Mouse (Mus musculus) sigmoid colon, adult 10 weeks (tissue): ENCODE results near the gene Blzf1. TPM values are rescaled to one million over a fixed set of nuclear protein-coding genes. Genes with fewer than 3 reads are reported as not detected.

Experiments used
- polyA plus RNA-seq: library from polyadenylated mRNA; stranded (reverse); fragments of 350-450 nt; fragmentation: Illumina TruSeq; extraction: RNeasy Lipid Tissue Mini Kit (QIAGEN cat#74804); gene quantifications from one replicate; pipeline ENCODE4 v1.2.3, GENCODE M21; 2014; ENCODE audit warnings: low read depth, low replicate concordance

Gene Blzf1
- 37.6 TPM for polyA plus RNA-seq

GRCm38 (mm10) chr1:164307124-164307751 lies at the start of gene Blzf1:
Blzf1 (minus strand) TSS chr1:164307489.

GRCm38 (mm10) chr1:164303821-164304220 lies 3.5 kb downstream of the Blzf1 start, which contains the start of gene Nme7:
Nme7 (plus strand) TSS chr1:164304121.

GRCm38 (mm10) chr1:164275455-164275954 lies 31.8 kb downstream of the Blzf1 start, which contains the start of gene Ccdc181:
Ccdc181 (plus strand) TSS chr1:164275585.

GRCm38 (mm10) chr1:164248465-164249331 lies 58.6 kb downstream of the Blzf1 start, which contains the start of gene Slc19a2:
Slc19a2 (plus strand) TSS chr1:164249046.

Other genes with a start within 250 kb of the Blzf1 start
- 21.8 TPM for gene Sell, start 245.5 kb downstream of the Blzf1 start, polyA plus RNA-seq
- 3.8 TPM for gene Selp, start 192.2 kb downstream of the Blzf1 start, polyA plus RNA-seq
- 3.7 TPM for gene F5, start 155.7 kb downstream of the Blzf1 start, polyA plus RNA-seq
- 18.2 TPM for gene Slc19a2, start 58.4 kb downstream of the Blzf1 start, polyA plus RNA-seq
- 30.1 TPM for gene Ccdc181, start 31.9 kb downstream of the Blzf1 start, polyA plus RNA-seq
- 14.4 TPM for gene Nme7, start 3.4 kb downstream of the Blzf1 start, polyA plus RNA-seq
- 2,864 TPM for gene Atp1b1, start 150.9 kb upstream of the Blzf1 start, polyA plus RNA-seq